Mouse (Mus musculus): ENCODE results near the gene Tmem138.

Gene Tmem138

GRCm38 (mm10) chr19:10576690-10577561 is at the start of gene Tmem138, which contains the start of gene Cyb561a3:
Gene Tmem138 (minus strand): TSS chr19:10577362.
Gene Cyb561a3 (plus strand): TSS chr19:10577172.
- DNase-seq: peak; percentile 99

GRCm38 (mm10) chr19:10608573-10609240 is 31.5 kb upstream of the Tmem138 start:
- DNase-seq: no peak

GRCm38 (mm10) chr19:10605901-10606622 is 28.9 kb upstream of the Tmem138 start:
- no peak for DNase-seq

- peak; percentile 100 for DNase-seq
Measured at GRCm38 (mm10) chr19:10605293-10605900, 28.2 kb upstream of the Tmem138 start, which contains the start of the genes Ddb1 and Tkfc. Gene Ddb1 (plus strand): TSS chr19:10605327. Gene Tkfc (minus strand): TSS chr19:10605654.

- DNase-seq: no peak
Measured at GRCm38 (mm10) chr19:10604534-10604933, 27.4 kb upstream of the Tmem138 start.

- DNase-seq: peak; percentile 91
Measured at GRCm38 (mm10) chr19:10603660-10604523, 26.7 kb upstream of the Tmem138 start.

- peak; percentile 98 for DNase-seq
Measured at GRCm38 (mm10) chr19:10602787-10603186, 25.6 kb upstream of the Tmem138 start.

- DNase-seq: peak; percentile 93
Measured at GRCm38 (mm10) chr19:10602247-10602769, 25.1 kb upstream of the Tmem138 start.

- no peak for DNase-seq
Measured at GRCm38 (mm10) chr19:10599648-10600047, 22.5 kb upstream of the Tmem138 start.

GRCm38 (mm10) chr19:10598188-10598587 is 21.0 kb upstream of the Tmem138 start:
- DNase-seq: peak; percentile 70

- DNase-seq: no peak
Measured at GRCm38 (mm10) chr19:10591659-10592377, 14.7 kb upstream of the Tmem138 start.

GRCm38 (mm10) chr19:10590301-10590700 is 13.1 kb upstream of the Tmem138 start:
- no peak for DNase-seq

GRCm38 (mm10) chr19:10589127-10589857 is 12.1 kb upstream of the Tmem138 start:
- DNase-seq: peak; percentile 82

- DNase-seq: no peak
Measured at GRCm38 (mm10) chr19:10587231-10587630, 10.1 kb upstream of the Tmem138 start.

GRCm38 (mm10) chr19:10585112-10585511 is 8.0 kb upstream of the Tmem138 start:
- peak; percentile 88 for DNase-seq

GRCm38 (mm10) chr19:10583550-10584146 is 6.5 kb upstream of the Tmem138 start:
- no peak for DNase-seq

GRCm38 (mm10) chr19:10581984-10582383 is 4.8 kb upstream of the Tmem138 start:
- DNase-seq: no peak

- DNase-seq: no peak
Measured at GRCm38 (mm10) chr19:10580761-10581160, 3.6 kb upstream of the Tmem138 start.

- no peak for DNase-seq
Measured at GRCm38 (mm10) chr19:10580102-10580501, 2.9 kb upstream of the Tmem138 start.

- DNase-seq: no peak
Measured at GRCm38 (mm10) chr19:10569627-10570026, 7.5 kb downstream of the Tmem138 start.

Measured in heart, adult 11 months (tissue).